Mouse (Mus musculus) hindbrain, embryonic 16.5 days (tissue): ENCODE measurements at regions not wholly inside any gene's neighbourhood (a gene's known extent, or its start where the extent isn't known, plus 50 kb on each side); places are given as distances from the start of the nearest gene placed in this dataset.

Experiments used
- ATAC-seq: fragments of 200-750 bp; cut with Nextera tagmentation; 2 replicates; pipeline ENCODE4 v1.8.0; 2017; ENCODE audit warnings: moderate TSS enrichment, moderate library complexity
- H3K27ac ChIP-seq: fragments of 300-500 bp; sonication (generic); 2 replicates; pipeline ENCODE4 v1.5.1; 2014; ENCODE audit warnings: low read depth, mild to moderate bottlenecking, control low read depth, low read length, moderate library complexity
- H3K27me3 ChIP-seq: fragments of 300-500 bp; sonication (generic); replicated peaks from 2 replicates; pipeline ENCODE4 v1.6.1; 2014; ENCODE audit warnings: low read length; ENCODE audit not compliant: control insufficient read depth, insufficient read depth
- H3K36me3 ChIP-seq: fragments of 300-500 bp; sonication (generic); 2 replicates; pipeline ENCODE4 v1.6.1; 2014; ENCODE audit warnings: mild to moderate bottlenecking, low read length, moderate library complexity, mixed read lengths; ENCODE audit not compliant: control insufficient read depth, insufficient read depth
- H3K4me1 ChIP-seq: fragments of 300-500 bp; sonication (generic); 2 replicates; pipeline ENCODE4 v1.6.1; 2014; ENCODE audit warnings: low read depth, low read length; ENCODE audit not compliant: control insufficient read depth, insufficient read depth
- H3K4me2 ChIP-seq: fragments of 300-500 bp; sonication (generic); 2 replicates; pipeline ENCODE4 v1.6.1; 2014; ENCODE audit warnings: mild to moderate bottlenecking, low read length, control low read depth, moderate library complexity
- H3K4me3 ChIP-seq: fragments of 300-500 bp; sonication (generic); 2 replicates; pipeline ENCODE4 v1.5.1; 2014; ENCODE audit warnings: mild to moderate bottlenecking, low read length, control low read depth, moderate library complexity
- H3K9ac ChIP-seq: fragments of 300-500 bp; sonication (generic); 2 replicates; pipeline ENCODE4 v1.6.1; 2014; ENCODE audit warnings: low read depth, mild to moderate bottlenecking, control low read depth, low read length, moderate library complexity
- H3K9me3 ChIP-seq: fragments of 300-500 bp; sonication (generic); 2 replicates; pipeline ENCODE4 v1.6.1; 2014; ENCODE audit warnings: mild to moderate bottlenecking, low read length, moderate library complexity; ENCODE audit not compliant: control insufficient read depth
- WGBS: fragments of 180-500 bp; shearing (Covaris S2); extraction: QIAGEN DNeasy Blood & Tissue Kit; methylation state at CpG from one replicate; pipeline ENCODE4 v1.1.7; 2014; 5-methylcytosine and 5-hydroxymethylcytosine counted together

DNA sequence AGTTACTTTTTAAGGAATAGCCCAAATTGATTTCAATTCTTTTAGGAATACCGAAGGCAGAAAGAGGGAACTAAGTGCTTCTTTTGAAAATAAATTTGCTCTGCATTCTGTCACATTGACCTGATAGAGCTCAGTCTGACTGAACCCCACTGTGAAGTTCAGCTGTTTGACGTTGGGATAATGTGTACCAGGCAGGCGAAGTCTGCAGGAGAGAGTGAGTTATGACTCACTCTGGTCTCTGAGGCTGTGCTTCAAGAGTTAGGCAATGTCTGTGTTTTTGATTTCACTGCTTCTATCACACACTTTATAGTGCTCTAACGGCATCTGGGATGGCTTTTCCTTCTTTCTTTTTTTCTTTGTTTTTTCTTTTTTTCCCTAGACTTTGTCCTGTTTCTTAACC lies 283.5 kb downstream of the Naf1 start:
- no peaks in the 10 kb centered on the region for H3K36me3 ChIP-seq
- H3K4me2 ChIP-seq: no peak overlapping the region
- H3K9ac ChIP-seq: no peak overlapping the region
- no peaks in the 10 kb centered on the region for H3K9me3 ChIP-seq
- no peaks in the 10 kb centered on the region for H3K4me1 ChIP-seq
- no peak for ATAC-seq
- H3K4me3 ChIP-seq: no peak overlapping the region
- H3K27me3 ChIP-seq: no peaks in the 10 kb centered on the region
- H3K27ac ChIP-seq: no peak overlapping the region
- 64% methylated on average over 4 of the region's 4 CpGs for WGBS

DNA sequence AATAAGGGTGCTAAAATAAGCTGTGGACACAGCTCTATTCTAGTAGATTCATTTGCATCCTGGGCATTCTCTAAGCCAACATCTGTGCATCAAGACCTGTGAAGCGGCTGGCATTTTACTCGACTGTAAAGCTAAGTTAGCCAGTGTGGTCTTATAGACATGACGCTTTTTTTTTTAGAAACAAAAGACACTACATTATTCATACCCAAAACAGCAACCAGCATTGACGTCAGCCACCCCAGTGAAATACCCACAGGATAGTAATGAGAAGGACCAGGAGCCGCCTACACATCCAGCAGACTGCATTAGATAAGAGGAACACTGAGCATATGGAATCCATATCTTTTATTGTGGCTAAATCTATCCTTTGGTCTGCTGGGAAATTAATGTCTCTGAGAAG lies 321.7 kb downstream of the Naf1 start:
- Histone ChIP-seq H3K27ac (no peak overlapping the region), H3K4me3 (no peak overlapping the region), H3K36me3 (no peaks in the 10 kb centered on the region), H3K4me1 (no peaks in the 10 kb centered on the region), H3K9me3 (no peaks in the 10 kb centered on the region), H3K27me3 (no peaks in the 10 kb centered on the region), H3K9ac (no peak overlapping the region), H3K4me2 (no peak overlapping the region)
- no peak for ATAC-seq
- WGBS: 80% methylated on average over 5 of the region's 5 CpGs

- H3K9me3 ChIP-seq: no peaks in the 10 kb centered on the region
- no peak overlapping the region for H3K4me3 ChIP-seq
- no peak overlapping the region for H3K4me2 ChIP-seq
- no peak for ATAC-seq
- H3K27ac ChIP-seq: no peak overlapping the region
- H3K9ac ChIP-seq: no peak overlapping the region
- H3K36me3 ChIP-seq: no peaks in the 10 kb centered on the region
- H3K4me1 ChIP-seq: no peaks in the 10 kb centered on the region
- no peaks in the 10 kb centered on the region for H3K27me3 ChIP-seq
Observed at GRCm38 (mm10) chr8:67199213-67199612, 324.4 kb upstream of the Nat3 start.

GRCm38 (mm10) chr8:67206064-67206463 lies 317.6 kb upstream of the Nat3 start:
- no peaks in the 10 kb centered on the region for H3K36me3 ChIP-seq
- no peak overlapping the region for H3K9ac ChIP-seq
- H3K4me2 ChIP-seq: no peak overlapping the region
- ATAC-seq: no peak
- no peaks in the 10 kb centered on the region for H3K4me1 ChIP-seq
- H3K9me3 ChIP-seq: no peaks in the 10 kb centered on the region
- 62% methylated on average over 1 of the region's 1 CpGs for WGBS
- no peaks in the 10 kb centered on the region for H3K27me3 ChIP-seq
- H3K4me3 ChIP-seq: no peak overlapping the region
- no peak overlapping the region for H3K27ac ChIP-seq

- no peak overlapping the region for H3K4me2 ChIP-seq
- ATAC-seq: no peak
- H3K27ac ChIP-seq: no peak overlapping the region
- H3K9ac ChIP-seq: no peak overlapping the region
- WGBS: 78% methylated on average over 7 of the region's 7 CpGs
- no peaks in the 10 kb centered on the region for H3K9me3 ChIP-seq
- H3K4me3 ChIP-seq: no peak overlapping the region
- H3K4me1 ChIP-seq: no peaks in the 10 kb centered on the region
- no peaks in the 10 kb centered on the region for H3K27me3 ChIP-seq
- no peaks in the 10 kb centered on the region for H3K36me3 ChIP-seq
Observed at GRCm38 (mm10) chr8:67231921-67232701, 291.5 kb upstream of the Nat3 start.

- no peak overlapping the region for H3K4me3 ChIP-seq
- 62% methylated on average over 1 of the region's 1 CpGs for WGBS
- H3K9ac ChIP-seq: no peak overlapping the region
- no peaks in the 10 kb centered on the region for H3K27me3 ChIP-seq
- ATAC-seq: peak; percentile 50; the same call in 1 of the 2 replicates
- H3K4me2 ChIP-seq: no peak overlapping the region
- no peaks in the 10 kb centered on the region for H3K4me1 ChIP-seq
- H3K9me3 ChIP-seq: no peaks in the 10 kb centered on the region
- H3K27ac ChIP-seq: no peak overlapping the region
- no peaks in the 10 kb centered on the region for H3K36me3 ChIP-seq
Observed at GRCm38 (mm10) chr8:67238934-67239333, 284.7 kb upstream of the Nat3 start.

GRCm38 (mm10) chr8:67278759-67279158 lies 244.9 kb upstream of the Nat3 start:
- Histone ChIP-seq H3K36me3 (no peaks in the 10 kb centered on the region), H3K27me3 (no peaks in the 10 kb centered on the region), H3K4me1 (no peaks in the 10 kb centered on the region), H3K4me2 (no peak overlapping the region), H3K4me3 (no peak overlapping the region), H3K9ac (no peak overlapping the region), H3K27ac (no peak overlapping the region), H3K9me3 (no peaks in the 10 kb centered on the region)
- ATAC-seq: no peak
- WGBS: 74% methylated on average over 6 of the region's 6 CpGs

GRCm38 (mm10) chr8:67279449-67279848 lies 244.2 kb upstream of the Nat3 start:
- Histone ChIP-seq H3K9ac (no peak overlapping the region), H3K9me3 (no peaks in the 10 kb centered on the region), H3K4me3 (no peak overlapping the region), H3K4me2 (no peak overlapping the region), H3K4me1 (no peaks in the 10 kb centered on the region), H3K27me3 (no peaks in the 10 kb centered on the region), H3K27ac (no peak overlapping the region), H3K36me3 (no peaks in the 10 kb centered on the region)
- no peak for ATAC-seq

GRCm38 (mm10) chr8:67310494-67310893 lies 213.2 kb upstream of the Nat3 start:
- H3K4me3 ChIP-seq: no peak overlapping the region
- no peak overlapping the region for H3K27ac ChIP-seq
- no peaks in the 10 kb centered on the region for H3K9me3 ChIP-seq
- no peaks in the 10 kb centered on the region for H3K27me3 ChIP-seq
- H3K36me3 ChIP-seq: no peaks in the 10 kb centered on the region
- H3K4me1 ChIP-seq: no peaks in the 10 kb centered on the region
- H3K9ac ChIP-seq: no peak overlapping the region
- ATAC-seq: no peak
- no peak overlapping the region for H3K4me2 ChIP-seq
- WGBS: 63% methylated on average over 1 of the region's 1 CpGs

- 95% methylated on average over 1 of the region's 1 CpGs for WGBS
- Histone ChIP-seq H3K36me3 (no peaks in the 10 kb centered on the region), H3K9me3 (no peaks in the 10 kb centered on the region), H3K4me1 (no peaks in the 10 kb centered on the region), H3K4me2 (no peak overlapping the region), H3K27me3 (no peaks in the 10 kb centered on the region), H3K9ac (no peak overlapping the region), H3K27ac (no peak overlapping the region), H3K4me3 (no peak overlapping the region)
- no peak for ATAC-seq
Observed at GRCm38 (mm10) chr8:67317371-67317770, 206.3 kb upstream of the Nat3 start.
